Mouse (Mus musculus) hindbrain, embryonic 15.5 days (tissue): Measurements from ENCODE around the gene Slamf8. TPM values are rescaled to one million over a fixed set of nuclear protein-coding genes. Genes with fewer than 3 reads are reported as not detected.

Source experiments
- ATAC-seq: fragments of 200-750 bp; cut with Nextera tagmentation; 2 replicates; pipeline ENCODE4 v1.8.0; 2017; ENCODE audit warnings: low read depth, moderate number of reproducible peaks, moderate TSS enrichment; ENCODE audit not compliant: low FRiP score
- H3K27ac ChIP-seq: fragments of 300-500 bp; sonication (generic); replicated peaks from 2 replicates; pipeline ENCODE4 v1.5.1; 2015; ENCODE audit warnings: mild to moderate bottlenecking, inconsistent platforms
- H3K27me3 ChIP-seq: fragments of 300-500 bp; sonication (generic); 2 replicates; pipeline ENCODE4 v1.6.1; 2015; ENCODE audit warnings: control low read depth, inconsistent platforms
- H3K36me3 ChIP-seq: fragments of 300-500 bp; sonication (generic); 2 replicates; pipeline ENCODE4 v1.6.1; 2015; ENCODE audit warnings: control low read depth, inconsistent platforms
- H3K4me1 ChIP-seq: fragments of 300-500 bp; sonication (generic); replicated peaks from 2 replicates; pipeline ENCODE4 v1.6.1; 2015; ENCODE audit warnings: control low read depth, inconsistent platforms
- H3K4me2 ChIP-seq: fragments of 300-500 bp; sonication (generic); 2 replicates; pipeline ENCODE4 v1.6.1; 2015; ENCODE audit warnings: moderate library complexity, mild to moderate bottlenecking, inconsistent platforms
- H3K4me3 ChIP-seq: fragments of 300-500 bp; sonication (generic); 2 replicates; pipeline ENCODE4 v1.5.1; 2015; ENCODE audit warnings: mild to moderate bottlenecking, inconsistent platforms
- H3K9ac ChIP-seq: fragments of 300-500 bp; sonication (generic); 2 replicates; pipeline ENCODE4 v1.6.1; 2015; ENCODE audit warnings: inconsistent platforms
- H3K9me3 ChIP-seq: fragments of 300-500 bp; sonication (generic); 2 replicates; pipeline ENCODE4 v1.6.1; 2016; ENCODE audit warnings: control low read depth, inconsistent platforms
- WGBS: fragments of 180-500 bp; shearing (Covaris S2); methylation state at CpG from one replicate; pipeline ENCODE4 v1.1.7; 2015; 5-methylcytosine and 5-hydroxymethylcytosine counted together
- polyA plus RNA-seq: library from polyadenylated mRNA; unstranded; fragments of >200 nt; fragmentation: Nextera tagmentation; extraction: Ambion mirVana; gene quantifications from 2 replicates; pipeline ENCODE4 v1.2.1, GENCODE M21; 2015

Slamf8 gene
- 0.13 TPM in 1 of 2 replicates, not detected in the other for polyA plus RNA-seq

DNA sequence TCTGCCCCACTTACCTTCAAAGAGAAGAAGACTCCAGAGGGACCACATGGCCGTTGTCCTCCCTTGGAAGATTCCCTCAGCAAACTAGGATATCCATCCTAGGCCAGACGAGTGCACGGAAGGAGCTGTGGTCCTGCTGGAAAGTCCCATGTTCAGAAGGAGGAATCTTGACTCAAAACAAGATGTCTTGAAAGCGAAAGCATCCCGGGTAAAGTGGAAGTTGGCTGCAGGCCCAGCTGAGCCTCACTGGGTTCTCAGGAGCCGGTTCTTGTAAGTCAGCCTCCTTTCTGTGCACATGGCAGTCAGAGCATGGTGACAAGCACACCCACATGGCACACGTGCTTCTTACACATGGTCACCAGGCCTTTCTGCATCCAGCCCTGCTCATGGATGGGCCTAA, at the start of gene Slamf8:
Gene Slamf8, minus strand, starts transcription at position 184 of the 400 bp plus-strand sequence.
- 79% methylated on average over 7 of the region's 7 CpGs for WGBS
- peaks cover 11% of the 10 kb centered on the region for H3K4me1 ChIP-seq
- no peak for ATAC-seq

DNA sequence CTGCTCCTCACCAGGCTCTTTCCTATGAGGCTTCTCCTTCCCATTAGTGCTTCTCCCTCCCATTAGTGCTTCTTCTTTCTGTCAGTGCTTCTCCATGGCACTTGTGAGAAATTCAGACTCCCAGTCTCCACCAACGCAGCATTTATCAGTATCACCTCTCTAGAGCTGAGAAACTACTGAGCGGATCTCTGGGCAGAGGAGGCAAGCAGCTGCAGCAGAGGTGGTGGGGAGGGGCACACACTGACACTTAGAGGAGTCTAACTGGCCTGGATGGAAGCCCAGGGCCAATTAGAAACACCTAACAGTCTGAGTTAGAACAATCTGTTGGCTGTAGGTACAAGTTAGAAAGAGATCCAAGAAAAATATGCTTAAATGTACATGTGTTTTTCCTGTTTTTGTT, 48.4 kb upstream of the Slamf8 start:
- Histone ChIP-seq H3K4me1 (no peaks in the 10 kb centered on the region), H3K27me3 (no peaks in the 10 kb centered on the region), H3K9ac (no peak overlapping the region), H3K27ac (no peak overlapping the region), H3K36me3 (no peaks in the 10 kb centered on the region), H3K4me2 (no peak overlapping the region), H3K9me3 (no peaks in the 10 kb centered on the region), H3K4me3 (no peak overlapping the region)
- 68% methylated on average over 2 of the region's 2 CpGs for WGBS
- no peak for ATAC-seq

More for the DNA sequence above, at the start of gene Slamf8:
- H3K4me3 ChIP-seq, result no peak within 1 kb of the TSS
- H3K4me2 ChIP-seq, result no peak within 1 kb of the TSS
- no peaks in the 10 kb centered on the region for H3K36me3 ChIP-seq
- H3K27ac ChIP-seq, result no peak within 1 kb of the TSS
- no peaks in the 10 kb centered on the region for H3K9me3 ChIP-seq
- no peaks in the 10 kb centered on the region for H3K27me3 ChIP-seq
- H3K9ac ChIP-seq, result no peak within 1 kb of the TSS

DNA sequence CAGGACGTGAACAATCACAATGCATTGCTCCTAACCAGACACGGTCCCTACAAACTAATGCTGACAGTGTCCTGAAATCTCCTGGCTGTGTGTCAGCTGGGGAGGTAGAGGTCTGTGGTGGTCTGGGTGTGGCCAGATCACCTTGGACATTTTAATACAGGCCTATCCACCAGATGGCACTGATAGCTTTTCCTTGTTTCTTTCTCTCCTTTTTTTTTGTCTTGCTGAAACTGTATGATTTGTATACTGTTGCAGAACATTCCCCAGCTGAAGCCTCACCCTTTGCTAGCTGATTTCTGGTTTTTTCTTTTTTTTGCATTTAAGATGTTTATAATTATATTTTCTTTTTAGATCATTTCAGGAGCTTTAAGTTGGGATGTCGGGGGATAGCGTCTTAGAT, 47.4 kb upstream of the Slamf8 start:
- H3K27me3 ChIP-seq, result no peaks in the 10 kb centered on the region
- no peak overlapping the region for H3K4me3 ChIP-seq
- H3K36me3 ChIP-seq, result no peaks in the 10 kb centered on the region
- H3K4me2 ChIP-seq, result no peak overlapping the region
- H3K9me3 ChIP-seq, result no peaks in the 10 kb centered on the region
- no peaks in the 10 kb centered on the region for H3K4me1 ChIP-seq
- WGBS, result 76% methylated on average over 4 of the region's 4 CpGs
- H3K27ac ChIP-seq, result no peak overlapping the region
- H3K9ac ChIP-seq, result no peak overlapping the region
- ATAC-seq, result no peak

DNA sequence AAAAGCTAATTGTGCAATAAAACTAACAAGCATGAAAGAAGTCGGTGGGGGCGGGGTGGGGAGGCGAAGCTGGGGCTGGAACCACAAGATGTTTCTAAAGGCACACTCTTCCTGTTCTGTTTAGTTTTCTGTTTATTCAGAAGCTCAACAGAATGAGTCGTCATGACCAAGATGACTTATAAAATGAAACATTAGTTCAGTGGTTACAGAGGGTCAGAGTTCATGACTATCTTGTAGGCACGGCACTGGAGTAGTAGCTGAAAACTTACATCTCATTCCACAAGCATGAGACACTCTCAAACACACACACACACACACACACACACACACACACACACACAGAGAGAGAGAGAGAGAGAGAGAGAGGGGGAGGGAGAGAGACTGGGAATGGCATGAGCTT, 45.9 kb upstream of the Slamf8 start:
- Histone ChIP-seq H3K4me2 (no peak overlapping the region), H3K4me1 (no peaks in the 10 kb centered on the region), H3K9me3 (no peaks in the 10 kb centered on the region), H3K27me3 (no peaks in the 10 kb centered on the region), H3K9ac (no peak overlapping the region), H3K36me3 (no peaks in the 10 kb centered on the region), H3K4me3 (no peak overlapping the region), H3K27ac (no peak overlapping the region)
- no peak for ATAC-seq
- WGBS, result 90% methylated on average over 5 of the region's 5 CpGs

DNA sequence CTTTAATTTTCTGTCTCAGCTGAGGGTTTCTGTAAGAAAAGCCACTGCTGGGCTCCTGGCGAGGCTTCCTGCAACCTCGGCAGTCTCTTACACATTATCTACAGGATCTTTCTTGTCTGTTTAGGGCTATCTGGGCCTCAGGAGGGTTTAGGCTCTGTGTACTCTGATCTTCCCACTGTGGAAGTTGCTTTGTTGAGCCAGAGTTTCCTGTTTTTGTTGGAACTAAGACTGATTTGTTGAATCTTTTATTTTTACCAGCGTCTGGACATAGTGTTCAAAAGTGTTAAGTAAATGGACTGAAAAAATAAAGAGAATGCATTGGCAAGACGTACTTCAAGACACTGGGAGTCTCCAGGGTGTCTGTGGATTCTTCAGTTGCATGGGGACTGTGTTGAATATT, 44.9 kb upstream of the Slamf8 start:
- H3K4me1 ChIP-seq, result no peaks in the 10 kb centered on the region
- H3K4me3 ChIP-seq, result no peak overlapping the region
- no peaks in the 10 kb centered on the region for H3K36me3 ChIP-seq
- no peak overlapping the region for H3K4me2 ChIP-seq
- WGBS, result 53% methylated on average over 4 of the region's 4 CpGs
- ATAC-seq, result no peak
- no peaks in the 10 kb centered on the region for H3K9me3 ChIP-seq
- H3K27me3 ChIP-seq, result no peaks in the 10 kb centered on the region
- no peak overlapping the region for H3K9ac ChIP-seq
- H3K27ac ChIP-seq, result peak overlapping the region; percentile 45

DNA sequence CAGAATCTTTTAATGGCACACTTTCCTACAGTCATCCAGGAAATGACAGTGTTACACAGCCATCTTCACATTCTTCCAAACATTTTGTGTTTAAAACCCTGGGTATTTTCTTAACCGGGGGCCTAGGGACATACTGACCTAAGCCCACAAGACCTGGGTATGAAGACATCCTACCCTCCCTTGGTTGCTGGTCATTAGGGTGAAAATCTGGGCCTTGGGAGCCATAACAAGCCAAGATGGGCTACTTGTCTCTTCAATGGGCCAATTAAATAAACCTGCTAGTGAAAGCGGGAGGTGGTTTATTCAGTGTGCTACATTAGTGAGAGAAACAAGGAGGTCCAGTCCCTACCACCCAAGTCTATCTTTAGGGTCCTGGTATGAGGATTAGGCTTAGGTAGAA, 43.8 kb upstream of the Slamf8 start:
- no peaks in the 10 kb centered on the region for H3K36me3 ChIP-seq
- no peaks in the 10 kb centered on the region for H3K4me1 ChIP-seq
- WGBS, result 90% methylated on average over 2 of the region's 2 CpGs
- H3K9ac ChIP-seq, result no peak overlapping the region
- no peak overlapping the region for H3K4me3 ChIP-seq
- no peak for ATAC-seq
- no peaks in the 10 kb centered on the region for H3K9me3 ChIP-seq
- no peak overlapping the region for H3K4me2 ChIP-seq
- no peak overlapping the region for H3K27ac ChIP-seq
- H3K27me3 ChIP-seq, result no peaks in the 10 kb centered on the region

DNA sequence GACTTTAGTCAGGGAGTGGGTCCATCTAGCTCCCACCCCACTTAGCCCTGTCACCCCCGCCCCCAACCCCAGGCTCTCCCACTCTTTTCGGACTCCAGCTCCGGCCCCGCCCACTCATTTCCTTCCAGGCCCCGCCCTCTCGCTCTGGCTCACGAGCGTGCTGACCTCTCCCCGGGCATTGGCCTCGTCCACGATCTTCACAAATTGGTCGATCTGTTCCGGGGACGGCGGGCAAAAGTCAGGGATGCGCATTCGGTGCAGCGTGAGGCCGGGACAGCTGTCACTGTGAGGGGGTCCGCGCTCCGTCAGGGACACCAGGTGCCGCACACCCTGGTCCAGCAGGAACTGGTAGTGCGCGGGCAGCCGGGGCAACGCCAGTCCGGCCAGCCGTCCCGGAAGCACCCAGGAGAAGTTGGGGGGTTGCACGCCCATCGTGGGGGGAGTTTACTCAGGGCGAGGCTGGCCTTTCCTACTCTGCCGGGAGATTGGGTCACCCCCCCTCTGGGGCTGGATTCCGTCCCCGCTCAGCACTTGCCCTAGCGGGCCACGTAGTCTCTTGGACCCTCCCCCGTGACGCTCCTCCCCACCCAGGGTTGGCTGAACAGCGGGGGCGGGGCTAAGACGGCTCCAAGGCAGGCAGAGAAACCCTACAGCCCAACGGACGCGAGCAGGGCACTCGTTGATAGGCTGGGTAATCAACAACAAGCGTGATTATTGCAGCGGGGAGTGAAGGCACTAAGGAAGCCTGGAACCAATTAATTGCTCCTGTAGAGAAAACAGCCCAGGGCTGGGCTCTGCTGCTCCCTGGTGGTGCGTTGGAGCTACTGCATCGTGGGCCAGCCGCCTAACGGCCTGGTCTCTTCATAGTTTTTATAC, 42.3 kb upstream of the Slamf8 start, which contains the start of gene Dusp23:
Gene Dusp23, minus strand, starts transcription at position 512 of the 876 bp plus-strand sequence.
- H3K9ac ChIP-seq, result peak within 1 kb of the TSS; percentile 65
- peak; percentile 98 for ATAC-seq
- H3K27ac ChIP-seq, result peak within 1 kb of the TSS; percentile 80
- no peaks in the 10 kb centered on the region for H3K9me3 ChIP-seq
- under 1% methylated on average over 53 of the region's 53 CpGs for WGBS
- H3K27me3 ChIP-seq, result no peaks in the 10 kb centered on the region
- no peaks in the 10 kb centered on the region for H3K36me3 ChIP-seq
- H3K4me2 ChIP-seq, result peak within 1 kb of the TSS; percentile 74
- peak within 1 kb of the TSS; percentile 63 for H3K4me3 ChIP-seq
- H3K4me1 ChIP-seq, result no peaks in the 10 kb centered on the region

DNA sequence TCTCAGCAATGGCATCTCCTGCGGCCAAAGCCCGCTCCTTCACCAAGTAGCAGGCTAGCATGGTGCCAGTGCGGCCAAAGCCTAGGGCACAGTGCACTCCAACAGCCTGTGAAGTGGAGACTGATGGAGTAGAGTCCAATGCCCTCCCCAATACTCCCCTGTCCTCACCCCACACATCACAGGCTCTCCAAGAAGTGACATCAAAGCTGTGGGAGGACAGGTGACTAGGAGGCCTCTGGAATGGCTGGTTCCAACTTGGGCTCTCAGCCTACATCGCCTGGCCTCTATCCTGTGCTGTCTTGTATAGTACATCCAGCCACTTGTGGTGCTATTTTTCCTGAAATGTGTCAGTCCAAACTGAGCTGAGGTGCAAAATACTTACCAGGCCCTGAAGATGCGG, 41.4 kb upstream of the Slamf8 start:
- Histone ChIP-seq H3K27me3 (no peaks in the 10 kb centered on the region), H3K4me1 (no peaks in the 10 kb centered on the region), H3K36me3 (no peaks in the 10 kb centered on the region), H3K27ac (no peak overlapping the region), H3K9me3 (no peaks in the 10 kb centered on the region), H3K4me2 (0 out of 2 replicates have a peak overlapping the region, but pooled peaks have one; percentile 74), H3K9ac (no peak overlapping the region), H3K4me3 (0 out of 2 replicates have a peak overlapping the region, but pooled peaks have one; percentile 63)
- no peak for ATAC-seq
- 88% methylated on average over 5 of the region's 5 CpGs for WGBS

DNA sequence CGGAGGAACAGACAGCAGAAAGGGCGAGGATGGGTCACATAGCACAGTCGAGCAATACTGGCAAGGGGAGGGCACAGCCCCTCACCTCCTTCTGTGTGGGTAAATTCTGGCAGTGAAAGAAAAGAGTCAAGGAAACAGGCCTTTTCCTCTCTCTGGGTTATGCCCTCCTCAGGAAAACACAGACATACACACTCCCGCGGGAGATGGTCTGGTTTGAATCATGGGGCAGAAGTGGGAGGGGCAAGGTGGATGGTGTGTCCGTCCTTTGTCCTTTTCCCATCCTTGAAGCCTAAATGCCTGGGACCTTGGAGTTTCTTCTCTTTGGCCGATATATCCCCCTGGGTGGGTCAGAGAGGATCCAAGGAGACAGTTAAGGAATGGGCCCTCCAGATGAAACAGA, 39.5 kb upstream of the Slamf8 start:
- H3K4me1 ChIP-seq, result no peaks in the 10 kb centered on the region
- H3K27ac ChIP-seq, result no peak overlapping the region
- no peak overlapping the region for H3K4me3 ChIP-seq
- H3K27me3 ChIP-seq, result no peaks in the 10 kb centered on the region
- H3K9ac ChIP-seq, result no peak overlapping the region
- 69% methylated on average over 7 of the region's 7 CpGs for WGBS
- H3K9me3 ChIP-seq, result no peaks in the 10 kb centered on the region
- no peak for ATAC-seq
- no peaks in the 10 kb centered on the region for H3K36me3 ChIP-seq
- H3K4me2 ChIP-seq, result no peak overlapping the region

DNA sequence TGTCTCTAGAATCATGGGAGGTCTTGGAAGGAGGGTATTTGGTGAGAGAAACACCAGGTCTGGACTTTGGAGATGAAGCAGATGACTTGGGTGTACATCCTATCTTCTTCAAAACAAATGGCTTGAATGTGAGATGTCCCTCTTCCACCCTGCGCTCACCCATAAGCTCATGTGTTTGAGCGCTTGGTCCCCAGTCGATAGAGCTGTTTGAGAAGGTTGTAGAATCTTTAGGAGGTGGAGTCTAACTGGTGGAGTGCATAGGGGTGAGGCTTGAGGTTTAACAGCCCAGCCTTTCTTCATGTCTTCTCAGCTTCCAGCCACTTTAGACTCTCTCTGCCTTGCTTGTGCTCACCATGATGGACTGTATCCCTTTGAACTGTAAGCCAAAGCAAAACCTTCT, 35.9 kb upstream of the Slamf8 start:
- no peaks in the 10 kb centered on the region for H3K27me3 ChIP-seq
- H3K4me2 ChIP-seq, result no peak overlapping the region
- no peaks in the 10 kb centered on the region for H3K9me3 ChIP-seq
- no peak overlapping the region for H3K4me3 ChIP-seq
- no peaks in the 10 kb centered on the region for H3K36me3 ChIP-seq
- WGBS, result 96% methylated on average over 3 of the region's 3 CpGs
- no peak overlapping the region for H3K9ac ChIP-seq
- no peak for ATAC-seq
- H3K4me1 ChIP-seq, result no peaks in the 10 kb centered on the region
- no peak overlapping the region for H3K27ac ChIP-seq

DNA sequence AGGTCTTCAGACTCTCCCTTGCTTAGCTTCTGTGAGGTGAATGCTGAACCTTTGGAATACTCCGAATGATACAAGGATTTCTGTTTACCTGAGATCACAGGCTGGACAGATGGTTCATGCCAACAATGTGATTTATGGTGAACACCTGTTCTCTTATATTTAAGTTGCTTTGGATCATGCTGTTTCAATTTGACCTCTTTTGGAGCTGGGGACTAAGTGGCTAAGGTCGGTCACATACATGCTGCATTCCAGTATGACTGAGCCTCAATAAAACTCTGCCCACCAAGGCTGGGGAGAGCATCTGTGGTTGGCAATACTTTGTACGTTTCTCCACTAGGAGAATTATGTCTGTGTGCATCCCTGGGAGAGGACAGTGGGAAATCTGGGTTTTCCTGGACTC, 33.7 kb upstream of the Slamf8 start:
- no peak for ATAC-seq
- WGBS, result 85% methylated on average over 3 of the region's 3 CpGs
- no peaks in the 10 kb centered on the region for H3K27me3 ChIP-seq
- no peaks in the 10 kb centered on the region for H3K36me3 ChIP-seq
- H3K27ac ChIP-seq, result no peak overlapping the region
- H3K9ac ChIP-seq, result no peak overlapping the region
- H3K4me3 ChIP-seq, result no peak overlapping the region
- H3K9me3 ChIP-seq, result no peaks in the 10 kb centered on the region
- H3K4me2 ChIP-seq, result no peak overlapping the region
- H3K4me1 ChIP-seq, result no peaks in the 10 kb centered on the region

DNA sequence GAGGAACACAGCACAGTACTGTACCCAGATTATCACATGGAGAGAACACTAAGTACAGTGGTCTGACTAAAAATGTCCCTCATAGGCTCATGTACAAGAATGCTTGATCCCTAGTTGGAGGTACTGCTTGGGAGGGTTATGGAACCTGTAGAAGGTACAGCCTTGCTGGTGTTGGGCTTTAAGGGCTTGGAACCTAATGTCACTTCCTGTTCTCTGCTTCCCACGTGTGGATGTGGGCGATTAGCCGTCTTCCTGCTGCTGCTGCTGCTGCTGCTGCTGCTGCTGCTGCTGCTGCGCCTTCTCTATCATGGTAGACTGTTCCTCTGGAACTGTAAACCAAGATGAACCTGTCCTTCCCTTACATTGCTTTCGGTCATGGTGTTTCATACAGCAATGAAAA, 33.2 kb upstream of the Slamf8 start:
- Histone ChIP-seq H3K9ac (no peak overlapping the region), H3K27me3 (no peaks in the 10 kb centered on the region), H3K9me3 (no peaks in the 10 kb centered on the region), H3K4me2 (no peak overlapping the region), H3K4me3 (no peak overlapping the region), H3K36me3 (no peaks in the 10 kb centered on the region), H3K4me1 (no peaks in the 10 kb centered on the region), H3K27ac (no peak overlapping the region)
- ATAC-seq, result no peak
- 79% methylated on average over 5 of the region's 5 CpGs for WGBS
